Mouse (Mus musculus) liver, postnatal 0 days (tissue): ENCODE results near the gene Nav3. TPM values are rescaled to one million over a fixed set of nuclear protein-coding genes. Genes with fewer than 3 reads are reported as not detected.

Source experiments
- ATAC-seq: fragments of 200-750 bp; cut with Nextera tagmentation; 2 replicates; pipeline ENCODE4 v1.8.0; 2017; ENCODE audit warnings: mild to moderate bottlenecking, moderate library complexity
- DNase-seq: peaks from one replicate; pipeline ENCODE4 v3.0.0-alpha.2; 2016
- H3K27ac ChIP-seq: fragments of 300-500 bp; sonication (generic); 2 replicates; pipeline ENCODE4 v1.5.1; 2014; ENCODE audit warnings: antibody characterized with exemption, moderate library complexity, mild to moderate bottlenecking, low read depth
- H3K27me3 ChIP-seq: fragments of 300-500 bp; sonication (generic); 2 replicates; pipeline ENCODE4 v1.6.1; 2014; ENCODE audit warnings: low read length, control low read depth, mixed read lengths; ENCODE audit not compliant: insufficient read depth
- H3K36me3 ChIP-seq: fragments of 300-500 bp; sonication (generic); replicated peaks from 2 replicates; pipeline ENCODE4 v1.6.1; 2014; ENCODE audit warnings: mild to moderate bottlenecking, control low read depth, low read length, moderate library complexity, mixed read lengths; ENCODE audit not compliant: insufficient read depth
- H3K4me1 ChIP-seq: fragments of 300-500 bp; sonication (generic); 2 replicates; pipeline ENCODE4 v1.6.1; 2014; ENCODE audit warnings: antibody characterized with exemption, mild to moderate bottlenecking, control low read depth; ENCODE audit not compliant: insufficient read depth
- H3K4me2 ChIP-seq: fragments of 300-500 bp; sonication (generic); 2 replicates; pipeline ENCODE4 v1.6.1; 2014; ENCODE audit warnings: low read depth, mild to moderate bottlenecking, low read length, moderate library complexity, mixed read lengths
- H3K4me3 ChIP-seq: fragments of 300-500 bp; sonication (generic); 2 replicates; pipeline ENCODE4 v1.5.1; 2014; ENCODE audit warnings: low read depth, low read length
- H3K9ac ChIP-seq: fragments of 300-500 bp; sonication (generic); replicated peaks from 2 replicates; pipeline ENCODE4 v1.6.1; 2014; ENCODE audit warnings: mild to moderate bottlenecking, moderate library complexity
- H3K9me3 ChIP-seq: fragments of 300-500 bp; sonication (generic); 2 replicates; pipeline ENCODE4 v1.6.1; 2016; ENCODE audit warnings: mild to moderate bottlenecking, control low read depth, low read length, mixed read lengths
- CTCF ChIP-seq: sonication (generic); IDR thresholded peaks from 2 replicates; pipeline ENCODE4 v1.5.1; 2016; ENCODE audit warnings: antibody characterized with exemption, low read depth
- EP300 ChIP-seq: IDR thresholded peaks from 2 replicates; pipeline ENCODE4 v1.6.1; 2016; ENCODE audit warnings: antibody characterized with exemption, low read depth, mild to moderate bottlenecking
- WGBS: fragments of 180-500 bp; shearing (Covaris S2); extraction: QIAGEN DNeasy Blood & Tissue Kit; methylation state at CpG from one replicate; pipeline ENCODE4 v1.1.7; 2014; ENCODE audit not compliant: insufficient replicate concordance; 5-methylcytosine and 5-hydroxymethylcytosine counted together
- polyA plus RNA-seq: library from polyadenylated mRNA; unstranded; fragments of >200 nt; fragmentation: Nextera tagmentation; extraction: Ambion mirVana; gene quantifications from 2 replicates; pipeline ENCODE4 v1.2.1, GENCODE M21; 2015

The Nav3 gene
- polyA plus RNA-seq, 1 experiment from 2014 or later, result 0.04 TPM

DNA sequence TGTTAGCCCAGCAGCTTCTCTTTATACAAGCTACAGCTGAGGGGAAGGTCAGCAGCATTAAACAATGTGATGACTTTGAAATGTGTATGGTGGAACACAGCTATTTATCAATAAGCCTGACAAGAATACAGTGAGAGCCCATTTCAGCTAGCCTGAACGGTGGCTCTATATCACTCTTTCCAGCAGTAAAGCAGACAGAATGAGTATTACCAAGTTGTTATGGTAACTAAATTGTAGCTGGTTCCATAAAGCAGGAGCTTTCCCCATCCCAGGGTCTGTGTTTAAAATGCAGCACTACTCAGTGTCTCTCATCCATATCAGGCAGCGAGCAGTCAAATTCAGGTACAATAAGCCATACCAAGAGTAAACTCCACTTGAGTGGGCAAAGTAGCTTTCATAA, 27.0 kb downstream of the Nav3 start:
- ATAC-seq (no peak), DNase-seq (no peak)
- H3K4me3 ChIP-seq, result no peak overlapping the region
- H3K27me3 ChIP-seq, result no peaks in the 10 kb centered on the region
- TF ChIP-seq EP300 (no peak), CTCF (no peak)
- H3K4me1 ChIP-seq, result no peaks in the 10 kb centered on the region
- H3K36me3 ChIP-seq, result no peaks in the 10 kb centered on the region
- H3K9ac ChIP-seq, result no peak overlapping the region
- no peaks in the 10 kb centered on the region for H3K9me3 ChIP-seq
- no peak overlapping the region for H3K27ac ChIP-seq
- WGBS, result 87% methylated on average over 2 of the region's 2 CpGs
- no peak overlapping the region for H3K4me2 ChIP-seq

DNA sequence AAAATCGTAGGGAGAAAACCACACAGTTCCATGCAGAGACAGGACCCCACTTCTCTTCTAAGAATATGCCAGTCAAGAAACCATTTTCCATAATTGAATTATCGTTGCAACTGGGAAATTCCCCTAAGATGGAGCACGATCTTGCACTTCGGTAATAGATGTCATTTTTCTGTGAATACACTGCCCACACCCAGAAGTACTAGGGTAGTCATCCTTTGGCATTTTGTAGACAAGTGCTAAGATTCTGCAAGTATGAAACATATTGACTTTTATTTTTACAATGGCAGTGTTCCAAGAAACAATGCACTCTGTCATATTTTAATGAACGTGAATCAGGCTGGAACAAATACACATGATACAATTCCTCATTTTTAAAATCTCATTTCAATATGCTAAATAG, 34.5 kb downstream of the Nav3 start:
- TF ChIP-seq CTCF, result no peak
- no peak for TF ChIP-seq EP300
- no peaks in the 10 kb centered on the region for H3K36me3 ChIP-seq

DNA sequence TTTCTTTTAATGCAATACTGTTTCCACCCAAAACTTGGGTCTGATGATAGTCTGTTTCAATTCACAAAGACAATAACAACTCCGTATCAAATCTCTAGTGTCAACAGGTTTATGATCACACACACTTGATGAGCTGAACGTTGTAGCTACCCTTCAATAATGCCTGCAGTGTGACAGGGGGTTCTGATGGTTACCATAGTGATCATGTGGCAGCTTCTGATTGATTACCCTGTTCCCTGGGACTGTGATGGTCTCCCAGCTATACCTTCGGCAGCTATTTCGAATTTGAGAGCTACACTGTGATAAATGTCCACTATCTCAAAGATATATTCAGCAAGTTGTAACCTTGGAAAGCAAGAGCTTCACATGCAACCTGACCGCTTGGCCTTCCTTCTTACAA, 39.0 kb downstream of the Nav3 start:
- Histone ChIP-seq H3K4me3 (no peak overlapping the region), H3K9ac (no peak overlapping the region), H3K4me1 (no peaks in the 10 kb centered on the region), H3K36me3 (no peaks in the 10 kb centered on the region), H3K9me3 (no peaks in the 10 kb centered on the region), H3K4me2 (no peak overlapping the region), H3K27me3 (no peaks in the 10 kb centered on the region), H3K27ac (no peak overlapping the region)
- WGBS, result 62% methylated on average over 5 of the region's 5 CpGs
- DNase-seq (no peak), ATAC-seq (no peak)
- TF ChIP-seq EP300 (no peak), CTCF (no peak)

More for the DNA sequence above, 34.5 kb downstream of the Nav3 start:
- ATAC-seq (no peak), DNase-seq (no peak)
- H3K4me2 ChIP-seq, result no peak overlapping the region
- H3K4me1 ChIP-seq, result no peaks in the 10 kb centered on the region
- no peak overlapping the region for H3K4me3 ChIP-seq
- H3K9ac ChIP-seq, result no peak overlapping the region
- WGBS, result 77% methylated on average over 5 of the region's 5 CpGs
- H3K9me3 ChIP-seq, result no peaks in the 10 kb centered on the region
- H3K27ac ChIP-seq, result no peak overlapping the region
- H3K27me3 ChIP-seq, result no peaks in the 10 kb centered on the region

DNA sequence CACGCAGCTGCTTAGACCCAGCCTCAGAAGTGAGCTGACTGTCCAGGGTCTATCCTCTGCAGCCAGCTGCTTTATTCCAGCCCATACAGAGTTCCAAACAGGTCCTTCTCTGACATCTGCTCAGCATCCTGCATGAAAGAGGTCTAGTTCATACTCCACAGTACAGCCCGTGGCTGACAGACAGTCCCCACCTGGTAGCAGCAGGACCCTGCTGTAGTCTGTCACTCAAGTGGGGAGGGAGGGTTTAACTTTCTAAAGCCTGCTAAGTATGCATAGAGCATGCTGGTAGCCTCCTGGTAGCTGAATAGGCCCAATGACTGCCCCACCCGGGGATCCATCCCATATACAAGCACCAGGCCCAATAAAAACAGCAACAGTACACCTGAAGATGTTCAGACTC, 40.4 kb downstream of the Nav3 start:
- Histone ChIP-seq H3K9me3 (no peaks in the 10 kb centered on the region), H3K36me3 (no peaks in the 10 kb centered on the region), H3K4me1 (no peaks in the 10 kb centered on the region), H3K9ac (no peak overlapping the region), H3K27ac (no peak overlapping the region), H3K27me3 (no peaks in the 10 kb centered on the region), H3K4me3 (no peak overlapping the region), H3K4me2 (no peak overlapping the region)
- ATAC-seq, result no peak
- TF ChIP-seq CTCF (no peak), EP300 (no peak)
- DNase-seq, result no peak
- WGBS, result 55% methylated on average over 3 of the region's 3 CpGs

DNA sequence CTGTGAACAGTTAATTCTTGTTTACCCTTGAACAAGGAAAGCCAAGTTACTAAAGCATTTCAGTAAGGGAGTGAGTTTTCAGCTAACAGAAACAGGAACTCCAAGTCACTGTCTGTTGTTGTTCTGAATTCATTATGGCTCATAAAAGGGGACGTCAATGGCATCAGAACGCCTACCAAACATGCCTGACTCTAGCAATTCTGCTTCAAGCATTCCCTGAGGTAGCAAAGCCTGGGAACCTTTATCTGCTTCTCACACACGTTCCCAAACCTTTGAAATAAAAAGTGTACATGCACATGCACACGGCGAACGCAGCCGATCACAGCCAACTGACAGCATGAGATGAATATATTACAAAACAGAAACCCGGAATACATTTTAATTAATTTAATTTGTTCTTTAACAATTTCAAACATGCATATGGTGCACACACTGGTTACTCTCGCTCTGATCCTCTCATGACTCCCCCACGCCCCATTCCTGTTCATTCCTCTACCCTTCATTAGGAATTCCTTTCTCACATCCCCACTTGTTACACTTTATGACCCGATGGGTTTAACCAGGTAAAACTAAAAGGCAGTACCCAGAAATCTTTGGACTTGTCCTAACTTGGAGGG, 42.6 kb downstream of the Nav3 start:
- Histone ChIP-seq H3K4me2 (no peak overlapping the region), H3K4me1 (no peaks in the 10 kb centered on the region), H3K27me3 (no peaks in the 10 kb centered on the region), H3K9me3 (no peaks in the 10 kb centered on the region), H3K9ac (no peak overlapping the region), H3K27ac (no peak overlapping the region), H3K36me3 (no peaks in the 10 kb centered on the region), H3K4me3 (no peak overlapping the region)
- ATAC-seq, result no peak
- TF ChIP-seq CTCF (no peak), EP300 (no peak)
- WGBS, result 74% methylated on average over 11 of the region's 11 CpGs
- no peak for DNase-seq

DNA sequence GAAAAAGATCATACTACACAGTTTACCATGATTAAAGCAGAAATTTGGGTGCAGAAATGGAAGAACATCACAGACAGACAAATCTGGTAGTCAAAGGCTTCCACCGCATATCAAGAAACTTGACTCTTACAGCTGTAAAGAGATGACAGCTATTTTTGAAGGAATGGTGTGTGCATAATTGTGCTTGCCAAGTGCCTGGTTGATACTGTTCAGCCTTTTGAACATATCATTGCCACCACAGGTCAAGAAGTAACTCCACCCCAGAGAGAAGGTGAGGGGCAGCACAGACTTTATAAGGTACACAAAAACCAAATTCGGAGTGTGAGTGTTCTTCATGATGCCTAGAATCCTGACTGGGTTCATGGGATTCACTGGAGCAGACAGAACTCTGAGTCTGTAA, 53.1 kb downstream of the Nav3 start:
- no peak overlapping the region for H3K4me2 ChIP-seq
- WGBS, result 67% methylated on average over 2 of the region's 2 CpGs
- ATAC-seq, result no peak
- no peak overlapping the region for H3K9ac ChIP-seq
- no peaks in the 10 kb centered on the region for H3K4me1 ChIP-seq
- H3K27me3 ChIP-seq, result no peaks in the 10 kb centered on the region
- no peak for DNase-seq
- no peaks in the 10 kb centered on the region for H3K36me3 ChIP-seq
- H3K27ac ChIP-seq, result no peak overlapping the region
- no peak overlapping the region for H3K4me3 ChIP-seq
- TF ChIP-seq CTCF (no peak), EP300 (no peak)
- H3K9me3 ChIP-seq, result no peaks in the 10 kb centered on the region

DNA sequence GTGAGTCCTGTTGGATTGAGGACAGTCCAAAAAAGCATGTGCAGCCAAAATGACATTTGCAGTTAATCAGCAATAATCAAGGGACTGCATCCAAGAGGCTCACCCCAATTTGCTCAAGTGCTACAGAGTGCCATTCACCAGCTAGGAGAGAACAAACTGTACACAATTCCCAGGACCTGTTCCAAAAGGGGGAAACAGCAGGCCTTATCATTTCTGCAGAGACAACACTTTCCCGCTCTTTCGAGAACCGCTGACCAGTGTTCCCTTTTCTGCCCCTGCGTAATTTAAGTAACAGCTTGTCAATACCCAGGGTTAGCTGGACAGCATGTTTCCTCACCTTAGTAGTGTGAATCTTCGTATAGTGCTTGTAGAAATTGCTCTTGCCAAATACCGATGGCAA, 55.4 kb downstream of the Nav3 start:
- no peak for DNase-seq
- H3K27ac ChIP-seq, result no peak overlapping the region
- no peaks in the 10 kb centered on the region for H3K9me3 ChIP-seq
- no peak overlapping the region for H3K4me3 ChIP-seq
- no peak overlapping the region for H3K9ac ChIP-seq
- H3K27me3 ChIP-seq, result no peaks in the 10 kb centered on the region
- no peak overlapping the region for H3K4me2 ChIP-seq
- no peaks in the 10 kb centered on the region for H3K4me1 ChIP-seq
- H3K36me3 ChIP-seq, result no peaks in the 10 kb centered on the region
- no peak for ATAC-seq
- 78% methylated on average over 6 of the region's 6 CpGs for WGBS
- TF ChIP-seq CTCF, result no peak
- no peak for TF ChIP-seq EP300
